Mouse (Mus musculus) lung, adult 2 months (tissue): ENCODE data around the gene Casr.

Source experiments
- CTCF ChIP-seq: fragments of 200-500 bp; IDR thresholded peaks from 2 replicates; pipeline ENCODE4 v1.5.1; 2011; ENCODE audit warnings: mild to moderate bottlenecking, low read length, control low read depth; ENCODE audit not compliant: insufficient read depth
- POLR2A ChIP-seq: fragments of 200-500 bp; IDR thresholded peaks from 2 replicates; pipeline ENCODE4 v1.6.1; 2011; ENCODE audit warnings: low read depth, mild to moderate bottlenecking, control low read depth, low read length, borderline replicate concordance; ENCODE audit errors: extremely low read depth

DNA sequence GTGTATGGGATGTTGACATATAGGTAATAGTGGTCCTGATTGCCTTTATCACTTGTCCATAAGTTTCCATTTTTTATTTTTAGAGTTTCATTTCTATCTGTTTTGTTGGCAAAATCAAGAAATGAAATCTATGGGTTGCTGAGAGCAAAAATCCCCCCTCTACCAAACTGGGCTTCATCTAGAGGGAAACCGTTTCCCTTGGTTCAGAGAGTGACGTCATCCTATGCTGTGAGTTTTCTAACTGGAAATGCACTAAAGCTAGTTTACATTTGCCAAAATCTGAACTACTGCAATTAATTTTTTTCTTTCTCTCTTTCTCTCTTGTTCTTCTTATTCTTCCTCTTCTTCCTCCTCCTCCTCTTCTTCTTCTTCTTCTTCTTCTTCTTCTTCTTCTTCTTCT is 87.1 kb downstream of the Casr start:
- TF ChIP-seq CTCF (no peak), POLR2A (no peak)
